8 mouse cellular contexts compared by ENCODE assay signal in the genomic region with DNA sequence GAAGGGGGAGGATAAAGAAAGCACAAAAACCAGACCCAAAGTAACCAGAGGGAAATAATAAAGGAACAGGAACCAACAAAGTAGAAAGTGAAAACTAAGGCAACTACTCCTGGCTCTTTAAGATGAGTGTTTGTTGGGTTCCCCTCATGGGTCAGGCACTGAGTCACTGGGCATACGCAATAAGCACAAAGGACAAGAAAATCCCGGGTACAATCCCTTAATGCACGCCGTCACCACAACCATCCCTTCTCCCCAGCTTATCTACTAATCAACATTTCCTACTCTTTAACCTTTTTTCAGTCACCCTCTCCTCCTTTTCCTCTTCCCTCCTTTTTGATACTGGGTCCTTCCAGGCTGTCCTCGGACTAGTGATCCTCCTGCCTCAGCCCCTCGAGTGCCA. TPM values are rescaled to one million over a fixed set of nuclear protein-coding genes. Genes with fewer than 3 reads are reported as not detected.
DNase-seq lines count a peak whose midpoint lies in the region; ATAC-seq lines count a peak whose summit lies in the region.

No protein-coding gene starts in this region.

- peak overlapping the region; percentile 81; the same call in 1 of the 2 replicates for H3K4me3 ChIP-seq in forebrain, embryonic 11.5 days (ENCODE audit: low read depth, low read length)
- peak overlapping the region; percentile 78 for H3K4me3 ChIP-seq in liver, embryonic 13.5 days (replicated peaks)

- peak; percentile 83 for DNase-seq in heart, adult 11 months
- no peak for DNase-seq in heart, adult 8-10 months (ENCODE audit: low spot score)
- DNase-seq in 416B (ENCODE audit: low read depth): peak; percentile 58
- DNase-seq in forebrain, embryonic 11.5 days (ENCODE audit: low spot score): no peak
- DNase-seq in liver, embryonic 13.5 days: no peak
- DNase-seq in embryo, embryonic 10.5 days (ENCODE audit: low spot score): no peak
- no peak for DNase-seq in thymus, postnatal 36 days
- no peak for DNase-seq in kidney, adult 11 months

- H3K27ac ChIP-seq in forebrain, embryonic 11.5 days (ENCODE audit: low read depth, low read length): no peak overlapping the region
- H3K27ac ChIP-seq in liver, embryonic 13.5 days: no peak overlapping the region

- WGBS in forebrain, embryonic 11.5 days: 85% methylated on average over 6 of the region's 6 CpGs
- 49% methylated on average over 6 of the region's 6 CpGs for WGBS in liver, embryonic 13.5 days (ENCODE audit: insufficient replicate concordance)

- H3K36me3 ChIP-seq in forebrain, embryonic 11.5 days (ENCODE audit: control insufficient read depth, insufficient read depth, low read length): no peaks in the 10 kb centered on the region
- H3K36me3 ChIP-seq in liver, embryonic 13.5 days: peaks cover 31% of the 10 kb centered on the region

- no peak overlapping the region for H3K9ac ChIP-seq in forebrain, embryonic 11.5 days (ENCODE audit: low read length)
- H3K9ac ChIP-seq in liver, embryonic 13.5 days: peak overlapping the region; percentile 80

- no peak for ATAC-seq in forebrain, embryonic 11.5 days (replicated peaks; ENCODE audit: low FRiP score)
- no peak for ATAC-seq in liver, embryonic 13.5 days (ENCODE audit: low read depth)

- H3K4me1 ChIP-seq in forebrain, embryonic 11.5 days (replicated peaks; ENCODE audit: control insufficient read depth, insufficient read depth, low read length): peaks cover 4% of the 10 kb centered on the region
- peaks cover 48% of the 10 kb centered on the region for H3K4me1 ChIP-seq in liver, embryonic 13.5 days (replicated peaks)

- no peaks in the 10 kb centered on the region for H3K27me3 ChIP-seq in forebrain, embryonic 11.5 days (ENCODE audit: control insufficient read depth, insufficient read depth, low read length)
- H3K27me3 ChIP-seq in liver, embryonic 13.5 days: no peaks in the 10 kb centered on the region

- peak overlapping the region; percentile 77; the same call in 1 of the 2 replicates for H3K4me2 ChIP-seq in forebrain, embryonic 11.5 days (ENCODE audit: low read depth, low read length, severe bottlenecking)
- peak overlapping the region; percentile 74 for H3K4me2 ChIP-seq in liver, embryonic 13.5 days

- no peaks in the 10 kb centered on the region for H3K9me3 ChIP-seq in forebrain, embryonic 11.5 days (ENCODE audit: control insufficient read depth, low read length)
- H3K9me3 ChIP-seq in liver, embryonic 13.5 days (replicated peaks): no peaks in the 10 kb centered on the region

RNA-seq across cellular contexts. Expression of a gene that starts 1.3 kb away (rescaled TPM):
- 10 to 100 TPM; 84.0 to 92.6 (median 90.8) TPM for total RNA-seq in heart, adult 8-10 months (2022)
- 63.5 and 70.2 TPM in 2 replicates for polyA plus RNA-seq in forebrain, embryonic 11.5 days (2014; fragmentation: Nextera tagmentation; extraction: Ambion mirVana)
- 25.1 and 28.4 TPM in 2 replicates for polyA plus RNA-seq in liver, embryonic 13.5 days (2015; fragmentation: Nextera tagmentation; extraction: Ambion mirVana)

RNA-seq across cellular contexts. Expression of a gene that starts 2.1 kb away (rescaled TPM):
- 10 to 100 TPM; 22.8 to 29.1 (median 28.1) TPM for total RNA-seq in heart, adult 8-10 months (2022)
- polyA plus RNA-seq in forebrain, embryonic 11.5 days (2014; fragmentation: Nextera tagmentation; extraction: Ambion mirVana): 45.6 and 49.9 TPM in 2 replicates
- 37.0 and 37.1 TPM in 2 replicates for polyA plus RNA-seq in liver, embryonic 13.5 days (2015; fragmentation: Nextera tagmentation; extraction: Ambion mirVana)

RNA-seq across cellular contexts. Expression of a gene that starts 9.2 kb away (rescaled TPM):
- not detected for total RNA-seq in heart, adult 8-10 months (2022)
- not detected in 2 replicates for polyA plus RNA-seq in forebrain, embryonic 11.5 days (2014; fragmentation: Nextera tagmentation; extraction: Ambion mirVana)
- not detected in 2 replicates for polyA plus RNA-seq in liver, embryonic 13.5 days (2015; fragmentation: Nextera tagmentation; extraction: Ambion mirVana)

RNA-seq across cellular contexts. Expression of a gene that starts 23.4 kb away (rescaled TPM):
- 10 to 100 TPM; 13.1 to 15.0 (median 13.7) TPM for total RNA-seq in heart, adult 8-10 months (2022)
- 35.6 and 37.8 TPM in 2 replicates for polyA plus RNA-seq in forebrain, embryonic 11.5 days (2014; fragmentation: Nextera tagmentation; extraction: Ambion mirVana)
- polyA plus RNA-seq in liver, embryonic 13.5 days (2015; fragmentation: Nextera tagmentation; extraction: Ambion mirVana): 16.3 and 17.0 TPM in 2 replicates

RNA-seq across cellular contexts. Expression of a gene that starts 23.6 kb away (rescaled TPM):
- total RNA-seq in heart, adult 8-10 months (2022): 1 to 10 TPM; 1.4 to 3.0 (median 1.6) TPM
- 2.1 and 2.4 TPM in 2 replicates for polyA plus RNA-seq in forebrain, embryonic 11.5 days (2014; fragmentation: Nextera tagmentation; extraction: Ambion mirVana)
- polyA plus RNA-seq in liver, embryonic 13.5 days (2015; fragmentation: Nextera tagmentation; extraction: Ambion mirVana): 10.8 and 12.0 TPM in 2 replicates

Comparison
In these comparisons a context has a peak if more than half of its experiments do, and no peak if none do; other contexts are left out.
1. DNase-seq: peak in heart, adult 11 months (single experiment) and 416B (single experiment); none in heart, adult 8-10 months (single experiment), forebrain, embryonic 11.5 days (single experiment), liver, embryonic 13.5 days (single experiment), embryo, embryonic 10.5 days (single experiment), thymus, postnatal 36 days (0 of 2) and kidney, adult 11 months (single experiment).